Mouse (Mus musculus) 416B (cell line): Measurements from ENCODE around the gene Vta1.

Experiments used
- DNase-seq: peaks from one replicate; pipeline ENCODE4 v3.0.0; 2011; ENCODE audit warnings: low read depth

Gene Vta1

GRCm38 (mm10) chr10:14705072-14706066 is at the start of gene Vta1, which contains the start of gene Nmbr:
Gene Vta1, minus strand, starts transcription at chr10:14705560.
Gene Nmbr, plus strand, starts transcription at chr10:14705591.
- peak; percentile 98 for DNase-seq

DNA sequence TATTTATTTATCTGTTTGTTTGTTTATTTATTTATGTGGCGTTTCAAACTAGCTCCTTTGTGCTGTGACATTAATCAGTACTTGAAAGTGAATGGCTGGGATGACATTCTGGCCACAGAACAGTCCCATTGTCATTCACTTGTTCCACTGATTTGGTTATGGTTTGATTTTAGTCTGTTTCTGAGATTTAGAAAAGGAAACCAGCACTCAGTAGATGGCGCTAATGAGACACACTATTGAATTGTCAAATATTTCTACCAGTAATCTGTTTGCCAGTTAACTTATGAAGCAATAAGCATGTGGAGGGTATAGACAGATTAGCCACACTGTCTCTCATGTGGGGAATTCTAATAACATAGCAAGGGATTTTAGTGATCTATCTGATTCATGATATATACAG is 28.9 kb upstream of the Vta1 start:
- DNase-seq: peak; percentile 78

- peak; percentile 56 for DNase-seq
Measured at GRCm38 (mm10) chr10:14725671-14726070, 20.3 kb upstream of the Vta1 start.

DNA sequence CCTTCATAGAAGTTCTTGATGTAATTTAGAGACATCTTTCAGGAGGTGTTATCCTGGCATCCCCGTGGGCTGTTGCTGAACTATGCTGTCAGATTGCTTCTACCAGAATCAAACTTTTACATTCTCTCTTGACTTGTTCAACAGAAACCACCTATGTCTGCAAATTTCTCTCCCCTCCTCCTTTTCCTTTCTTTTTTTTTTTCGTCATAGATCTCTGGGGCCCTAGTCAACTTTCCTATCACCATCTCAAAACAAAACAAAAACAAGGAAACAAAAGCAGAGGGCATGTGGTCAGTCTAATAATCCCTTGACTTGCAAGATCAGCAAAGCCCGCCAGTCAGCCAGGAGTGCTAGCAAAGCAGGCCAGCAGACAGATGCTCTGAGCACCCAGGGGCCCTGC is 12.8 kb upstream of the Vta1 start, which contains the start of gene Gje1:
Gje1 (minus strand) TSS at position 101 of the 400 bp plus-strand sequence.
- no peak for DNase-seq

DNA sequence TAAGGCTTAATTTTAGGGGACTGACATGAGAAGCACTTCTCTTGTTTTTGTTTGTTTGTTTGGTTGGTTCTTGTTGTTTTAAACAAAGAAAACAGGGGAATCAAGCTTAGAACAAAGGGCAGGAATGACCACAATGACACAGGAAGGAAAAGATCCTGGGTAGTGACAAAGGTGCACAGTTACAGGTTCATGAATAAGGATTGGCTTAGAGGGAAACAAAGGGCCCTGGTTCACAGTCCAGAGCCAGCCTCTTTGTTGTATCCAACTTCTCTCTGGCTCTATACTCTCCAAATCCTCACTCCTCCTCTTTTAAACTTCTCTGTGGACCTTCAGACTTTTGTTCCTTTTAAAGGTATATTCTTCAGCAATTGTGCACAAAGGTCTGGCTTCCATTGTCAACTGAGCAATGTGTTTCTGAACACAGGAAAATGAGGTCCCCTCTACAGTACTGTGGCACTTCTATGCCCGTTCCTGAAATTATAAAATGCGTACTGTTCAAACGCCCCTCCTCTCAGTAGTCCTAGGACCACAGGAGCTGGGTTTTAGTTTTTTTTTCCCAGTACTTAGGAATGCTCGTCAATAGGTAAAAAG is 1.4 kb downstream of the Vta1 start:
- DNase-seq: no peak

GRCm38 (mm10) chr10:14703239-14703638 is 2.1 kb downstream of the Vta1 start:
- DNase-seq: no peak

DNA sequence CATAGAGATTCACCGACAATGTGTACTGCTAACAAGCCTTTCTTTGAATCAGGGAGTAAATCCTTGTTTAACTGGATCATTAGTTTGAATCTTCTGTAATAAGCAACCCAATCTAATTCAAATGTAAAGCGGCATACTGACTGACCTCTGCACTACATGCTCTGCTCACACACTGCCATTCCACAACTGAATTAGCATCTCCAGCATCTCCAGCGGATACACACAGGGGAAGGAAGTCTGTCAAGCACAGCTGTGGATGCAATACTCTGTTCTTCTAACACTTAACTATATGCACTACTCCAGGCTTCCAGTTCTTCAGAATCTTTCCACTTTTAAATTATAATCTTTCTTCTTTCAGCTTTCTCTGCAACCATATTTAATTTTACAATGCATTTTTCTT is 15.0 kb downstream of the Vta1 start:
- DNase-seq: no peak

DNA sequence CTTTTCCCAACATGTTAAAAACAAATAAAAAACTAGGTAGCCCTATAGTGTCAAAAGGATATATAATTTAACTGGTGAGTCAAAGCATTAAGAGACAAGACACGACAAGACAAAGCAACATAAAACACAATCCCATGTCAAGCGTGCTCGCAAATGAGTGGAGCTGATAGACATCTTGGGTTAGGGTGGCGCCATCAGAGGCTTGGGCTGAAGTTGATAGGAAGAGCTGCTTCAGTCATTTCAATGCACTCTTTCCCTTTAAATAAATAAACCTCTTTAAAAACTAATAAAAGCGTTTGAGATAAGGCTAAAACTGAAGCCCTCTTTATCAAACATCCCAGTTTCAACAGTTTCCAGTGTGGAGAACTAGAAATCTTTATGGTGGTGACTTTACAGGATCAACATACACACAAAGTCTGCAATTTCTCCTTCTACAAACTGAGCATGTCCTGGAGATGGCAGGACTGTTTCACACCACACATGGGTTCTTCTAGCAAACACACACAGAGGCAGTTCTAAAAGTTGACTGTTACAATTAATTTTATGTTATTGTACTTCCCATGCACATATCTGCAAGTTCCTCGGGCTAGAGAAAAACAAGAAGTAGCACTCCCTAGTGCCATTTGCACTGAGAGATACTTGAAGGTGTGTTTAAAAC is 16.4 kb downstream of the Vta1 start:
- no peak for DNase-seq

- DNase-seq: no peak
Measured at GRCm38 (mm10) chr10:14685663-14686062, 19.7 kb downstream of the Vta1 start.

- no peak for DNase-seq
Measured at GRCm38 (mm10) chr10:14666147-14666546, 39.2 kb downstream of the Vta1 start.

GRCm38 (mm10) chr10:14660875-14661274 is 44.5 kb downstream of the Vta1 start:
- DNase-seq: no peak

GRCm38 (mm10) chr10:14639635-14640034 is 65.7 kb downstream of the Vta1 start:
- DNase-seq: no peak

DNA sequence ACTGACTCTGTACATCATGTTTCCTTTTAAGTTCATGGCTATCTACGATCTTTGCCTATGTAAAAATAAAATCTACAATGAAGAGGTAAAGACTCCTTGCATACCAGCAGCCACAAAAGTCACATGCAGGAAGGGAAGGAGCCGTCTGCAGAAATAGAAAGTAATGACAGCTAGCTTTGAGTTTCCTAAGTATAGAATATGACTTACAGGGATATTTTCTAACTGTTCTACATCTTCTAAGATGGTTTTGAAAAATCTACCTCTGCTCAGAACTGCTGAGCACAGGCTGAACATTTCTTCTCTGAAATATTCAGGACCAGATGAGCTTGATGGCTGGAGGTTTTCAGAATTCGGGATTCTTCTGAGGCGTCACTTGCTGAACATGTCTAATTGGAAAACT is 66.3 kb downstream of the Vta1 start:
- DNase-seq: peak; percentile 10

- DNase-seq: no peak
Measured at GRCm38 (mm10) chr10:14625706-14626105, 79.7 kb downstream of the Vta1 start.

DNA sequence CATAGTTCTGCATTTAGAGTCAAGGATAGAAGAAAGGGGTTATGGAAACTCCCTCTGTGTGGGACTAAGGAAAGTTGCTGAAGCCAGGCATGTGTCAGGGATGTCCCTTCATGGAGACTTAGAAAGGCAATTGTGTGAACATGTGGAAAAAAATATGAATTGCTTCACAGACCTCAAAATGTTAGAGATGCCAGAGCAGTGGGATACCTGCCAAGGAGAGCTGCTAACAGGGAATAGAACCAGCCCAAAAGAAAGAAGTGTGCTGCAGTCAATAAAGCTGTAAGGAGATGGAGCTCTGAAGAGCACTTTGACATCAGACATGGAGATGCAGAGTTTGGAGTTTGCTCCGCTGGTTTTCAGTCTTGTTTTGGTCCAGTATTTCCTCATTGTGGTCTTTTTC is 86.2 kb downstream of the Vta1 start:
- no peak for DNase-seq

- no peak for DNase-seq
Measured at GRCm38 (mm10) chr10:14618301-14618700, 87.1 kb downstream of the Vta1 start.

- DNase-seq: no peak
Measured at GRCm38 (mm10) chr10:14615441-14615840, 89.9 kb downstream of the Vta1 start.

- DNase-seq: no peak
Measured at GRCm38 (mm10) chr10:14607597-14607996, 97.8 kb downstream of the Vta1 start.
